Mouse (Mus musculus): ENCODE measurements around the gene Grik4. TPM values are rescaled to one million over a fixed set of nuclear protein-coding genes. Genes with fewer than 3 reads are reported as not detected.

Grik4 gene
- total and polyA plus RNA-seq, 2 experiments from 2014 or later, result 7.7 to 11.9 TPM

GRCm38 (mm10) chr9:42800138-42800537 lies 144.2 kb downstream of the Grik4 start:
- no peak for DNase-seq
- no peaks in the 10 kb centered on the region for H3K27me3 ChIP-seq (ENCODE audit: insufficient read depth, low read length)
- H3K27ac ChIP-seq (ENCODE audit: low read depth, low read length), result no peak overlapping the region
- H3K9ac ChIP-seq, result no peak overlapping the region
- H3K36me3 ChIP-seq (ENCODE audit: insufficient read depth), result no peaks in the 10 kb centered on the region
- 0 out of 2 replicates have a peak, but pooled peaks cover 3% of the 10 kb centered on the region for H3K4me1 ChIP-seq (ENCODE audit: insufficient read depth)
- no peak for ATAC-seq
- H3K9me3 ChIP-seq (ENCODE audit: low read length), result no peaks in the 10 kb centered on the region
- TF ChIP-seq CTCF (IDR thresholded peaks at IDR 0.05; ENCODE audit: low read depth), result no peak
- no peak overlapping the region for H3K4me2 ChIP-seq (ENCODE audit: low read depth)
- no peak overlapping the region for H3K4me3 ChIP-seq (ENCODE audit: low read depth, low read length)
- 89% methylated on average over 7 of the region's 7 CpGs for WGBS

DNA sequence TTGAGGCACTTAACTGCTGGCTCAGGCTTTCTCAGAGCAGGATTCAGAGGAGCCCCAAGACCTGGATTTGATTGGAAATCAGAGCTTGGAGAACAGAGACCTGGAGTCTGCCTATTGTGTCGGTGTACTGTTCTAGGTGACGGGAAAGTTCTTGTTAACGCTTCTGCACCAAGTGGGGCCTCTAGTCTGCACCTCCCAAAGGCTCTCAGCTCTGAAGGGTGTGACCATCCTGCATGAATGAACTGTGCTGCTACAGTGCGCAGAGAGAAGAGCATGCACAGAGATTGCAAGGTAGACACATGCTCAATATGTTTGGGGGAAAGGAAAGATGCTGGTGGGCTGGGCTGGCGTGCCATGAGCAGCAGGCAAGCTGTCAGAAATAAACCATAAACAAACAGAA lies 144.6 kb downstream of the Grik4 start:
- Histone ChIP-seq H3K4me2 (ENCODE audit: low read depth) (no peak overlapping the region), H3K9me3 (ENCODE audit: low read length) (no peaks in the 10 kb centered on the region), H3K9ac (no peak overlapping the region), H3K4me3 (ENCODE audit: low read depth, low read length) (no peak overlapping the region), H3K27me3 (ENCODE audit: insufficient read depth, low read length) (no peaks in the 10 kb centered on the region), H3K4me1 (ENCODE audit: insufficient read depth) (0 out of 2 replicates have a peak, but pooled peaks cover 3% of the 10 kb centered on the region), H3K36me3 (ENCODE audit: insufficient read depth) (no peaks in the 10 kb centered on the region), H3K27ac (ENCODE audit: low read depth, low read length) (no peak overlapping the region)
- DNase-seq (no peak), ATAC-seq (no peak)
- 73% methylated on average over 5 of the region's 5 CpGs for WGBS
- TF ChIP-seq CTCF (IDR thresholded peaks at IDR 0.05; ENCODE audit: low read depth), result no peak

- Histone ChIP-seq H3K9ac (no peak overlapping the region), H3K4me1 (ENCODE audit: insufficient read depth) (0 out of 2 replicates have a peak, but pooled peaks cover 3% of the 10 kb centered on the region), H3K27me3 (ENCODE audit: insufficient read depth, low read length) (no peaks in the 10 kb centered on the region), H3K27ac (ENCODE audit: low read depth, low read length) (no peak overlapping the region), H3K4me2 (ENCODE audit: low read depth) (no peak overlapping the region), H3K4me3 (ENCODE audit: low read depth, low read length) (no peak overlapping the region), H3K36me3 (ENCODE audit: insufficient read depth) (no peaks in the 10 kb centered on the region), H3K9me3 (ENCODE audit: low read length) (no peaks in the 10 kb centered on the region)
- TF ChIP-seq CTCF (IDR thresholded peaks at IDR 0.05; ENCODE audit: low read depth), result no peak
- ATAC-seq, result 0 out of 2 replicates have a peak, but pooled peaks have one; percentile 8
- WGBS, result 21% methylated on average over 5 of the region's 5 CpGs
- DNase-seq, result peak; percentile 58
Observed at GRCm38 (mm10) chr9:42799242-42799641, 145.1 kb downstream of the Grik4 start.

DNA sequence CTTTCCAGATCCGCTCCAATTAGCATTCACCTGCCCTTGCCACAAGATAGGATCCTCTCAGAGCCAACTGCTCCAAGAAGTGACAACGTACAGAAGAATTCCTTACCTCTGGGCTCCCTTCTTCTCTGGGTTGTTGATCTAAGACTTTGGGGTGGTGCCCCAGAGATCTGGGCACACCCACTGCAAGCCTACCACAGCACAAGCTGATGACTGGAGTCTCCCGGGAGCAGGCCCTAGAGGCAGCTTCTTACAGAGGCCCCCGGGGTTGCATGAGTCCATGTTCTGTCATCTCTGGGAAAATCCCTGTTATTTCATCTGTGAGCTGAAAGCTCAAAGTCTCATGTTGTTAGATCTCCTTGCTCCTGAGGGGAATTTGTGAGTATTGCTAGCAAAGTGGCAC lies 146.0 kb downstream of the Grik4 start:
- no peaks in the 10 kb centered on the region for H3K36me3 ChIP-seq (ENCODE audit: insufficient read depth)
- no peak overlapping the region for H3K4me2 ChIP-seq (ENCODE audit: low read depth)
- no peak overlapping the region for H3K27ac ChIP-seq (ENCODE audit: low read depth, low read length)
- no peaks in the 10 kb centered on the region for H3K27me3 ChIP-seq (ENCODE audit: insufficient read depth, low read length)
- 0 out of 2 replicates have a peak, but pooled peaks cover 3% of the 10 kb centered on the region for H3K4me1 ChIP-seq (ENCODE audit: insufficient read depth)
- no peak for TF ChIP-seq CTCF (IDR thresholded peaks at IDR 0.05; ENCODE audit: low read depth)
- H3K4me3 ChIP-seq (ENCODE audit: low read depth, low read length), result no peak overlapping the region
- 83% methylated on average over 4 of the region's 4 CpGs for WGBS
- no peak for DNase-seq
- no peak for ATAC-seq
- no peak overlapping the region for H3K9ac ChIP-seq
- no peaks in the 10 kb centered on the region for H3K9me3 ChIP-seq (ENCODE audit: low read length)

GRCm38 (mm10) chr9:42797276-42797675 lies 147.0 kb downstream of the Grik4 start:
- 81% methylated on average over 8 of the region's 8 CpGs for WGBS
- Histone ChIP-seq H3K9me3 (ENCODE audit: low read length) (no peaks in the 10 kb centered on the region), H3K9ac (no peak overlapping the region), H3K27me3 (ENCODE audit: insufficient read depth, low read length) (no peaks in the 10 kb centered on the region), H3K4me3 (ENCODE audit: low read depth, low read length) (no peak overlapping the region), H3K4me2 (ENCODE audit: low read depth) (no peak overlapping the region), H3K36me3 (ENCODE audit: insufficient read depth) (no peaks in the 10 kb centered on the region), H3K27ac (ENCODE audit: low read depth, low read length) (no peak overlapping the region), H3K4me1 (ENCODE audit: insufficient read depth) (0 out of 2 replicates have a peak, but pooled peaks cover 3% of the 10 kb centered on the region)
- ATAC-seq (no peak), DNase-seq (no peak)
- no peak for TF ChIP-seq CTCF (IDR thresholded peaks at IDR 0.05; ENCODE audit: low read depth)

GRCm38 (mm10) chr9:42795881-42796280 lies 148.4 kb downstream of the Grik4 start:
- 48% methylated on average over 8 of the region's 8 CpGs for WGBS
- DNase-seq, result peak; percentile 20
- H3K27ac ChIP-seq (ENCODE audit: low read depth, low read length), result no peak overlapping the region

DNA sequence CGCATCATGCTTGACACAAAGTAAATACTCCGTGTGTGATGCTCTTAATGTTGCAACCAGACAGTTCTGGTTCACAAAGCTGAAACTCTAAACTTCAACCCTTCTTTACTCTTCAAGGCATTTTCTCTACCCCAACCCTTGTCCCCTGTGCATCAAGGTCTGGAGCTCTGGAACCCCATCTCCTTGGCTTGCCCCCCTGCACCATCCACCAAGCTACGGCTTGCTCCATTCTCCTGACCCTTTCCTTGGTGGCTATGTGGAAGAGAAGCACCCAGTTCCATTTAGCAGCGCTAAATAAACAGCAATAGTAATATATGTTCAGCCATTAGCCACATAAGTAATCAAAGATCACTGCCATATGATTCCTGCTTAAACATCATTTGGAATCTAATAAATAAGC lies 150.3 kb downstream of the Grik4 start:
- Histone ChIP-seq H3K27me3 (ENCODE audit: insufficient read depth, low read length) (no peaks in the 10 kb centered on the region), H3K4me2 (ENCODE audit: low read depth) (no peak overlapping the region), H3K27ac (ENCODE audit: low read depth, low read length) (no peak overlapping the region), H3K36me3 (ENCODE audit: insufficient read depth) (no peaks in the 10 kb centered on the region), H3K9ac (no peak overlapping the region), H3K9me3 (ENCODE audit: low read length) (no peaks in the 10 kb centered on the region), H3K4me3 (ENCODE audit: low read depth, low read length) (no peak overlapping the region), H3K4me1 (ENCODE audit: insufficient read depth) (no peaks in the 10 kb centered on the region)
- no peak for TF ChIP-seq CTCF (IDR thresholded peaks at IDR 0.05; ENCODE audit: low read depth)
- 94% methylated on average over 4 of the region's 4 CpGs for WGBS
- DNase-seq (no peak), ATAC-seq (no peak)

More at GRCm38 (mm10) chr9:42795881-42796280, 148.4 kb downstream of the Grik4 start:
- H3K9me3 ChIP-seq (ENCODE audit: low read length), result no peaks in the 10 kb centered on the region
- no peak overlapping the region for H3K4me3 ChIP-seq (ENCODE audit: low read depth, low read length)
- no peaks in the 10 kb centered on the region for H3K27me3 ChIP-seq (ENCODE audit: insufficient read depth, low read length)
- 0 out of 2 replicates have a peak, but pooled peaks cover 3% of the 10 kb centered on the region for H3K4me1 ChIP-seq (ENCODE audit: insufficient read depth)
- ATAC-seq, result peak; percentile 43; the same call in 1 of the 2 replicates
- H3K9ac ChIP-seq, result no peak overlapping the region
- TF ChIP-seq CTCF (IDR thresholded peaks at IDR 0.05; ENCODE audit: low read depth), result no peak
- H3K36me3 ChIP-seq (ENCODE audit: insufficient read depth), result no peaks in the 10 kb centered on the region
- H3K4me2 ChIP-seq (ENCODE audit: low read depth), result no peak overlapping the region

All from forebrain, postnatal 0 days (tissue).